Mouse (Mus musculus) hindbrain, embryonic 16.5 days (tissue): ENCODE measurements around the gene Pacsin1. TPM values are rescaled to one million over a fixed set of nuclear protein-coding genes. Genes with fewer than 3 reads are reported as not detected.

ENCODE experiments used
- ATAC-seq: fragments of 200-750 bp; cut with Nextera tagmentation; 2 replicates; pipeline ENCODE4 v1.8.0; 2017; ENCODE audit warnings: moderate TSS enrichment, moderate library complexity
- H3K27ac ChIP-seq: fragments of 300-500 bp; sonication (generic); 2 replicates; pipeline ENCODE4 v1.5.1; 2014; ENCODE audit warnings: low read depth, mild to moderate bottlenecking, control low read depth, low read length, moderate library complexity
- H3K27me3 ChIP-seq: fragments of 300-500 bp; sonication (generic); replicated peaks from 2 replicates; pipeline ENCODE4 v1.6.1; 2014; ENCODE audit warnings: low read length; ENCODE audit not compliant: control insufficient read depth, insufficient read depth
- H3K36me3 ChIP-seq: fragments of 300-500 bp; sonication (generic); 2 replicates; pipeline ENCODE4 v1.6.1; 2014; ENCODE audit warnings: mild to moderate bottlenecking, low read length, moderate library complexity, mixed read lengths; ENCODE audit not compliant: control insufficient read depth, insufficient read depth
- H3K4me1 ChIP-seq: fragments of 300-500 bp; sonication (generic); 2 replicates; pipeline ENCODE4 v1.6.1; 2014; ENCODE audit warnings: low read depth, low read length; ENCODE audit not compliant: control insufficient read depth, insufficient read depth
- H3K4me2 ChIP-seq: fragments of 300-500 bp; sonication (generic); 2 replicates; pipeline ENCODE4 v1.6.1; 2014; ENCODE audit warnings: mild to moderate bottlenecking, low read length, control low read depth, moderate library complexity
- H3K4me3 ChIP-seq: fragments of 300-500 bp; sonication (generic); 2 replicates; pipeline ENCODE4 v1.5.1; 2014; ENCODE audit warnings: mild to moderate bottlenecking, low read length, control low read depth, moderate library complexity
- H3K9ac ChIP-seq: fragments of 300-500 bp; sonication (generic); 2 replicates; pipeline ENCODE4 v1.6.1; 2014; ENCODE audit warnings: low read depth, mild to moderate bottlenecking, control low read depth, low read length, moderate library complexity
- H3K9me3 ChIP-seq: fragments of 300-500 bp; sonication (generic); 2 replicates; pipeline ENCODE4 v1.6.1; 2014; ENCODE audit warnings: mild to moderate bottlenecking, low read length, moderate library complexity; ENCODE audit not compliant: control insufficient read depth
- WGBS: fragments of 180-500 bp; shearing (Covaris S2); extraction: QIAGEN DNeasy Blood & Tissue Kit; methylation state at CpG from one replicate; pipeline ENCODE4 v1.1.7; 2014; 5-methylcytosine and 5-hydroxymethylcytosine counted together
- polyA plus RNA-seq: library from polyadenylated mRNA; unstranded; fragments of >200 nt; fragmentation: Nextera tagmentation; extraction: Ambion mirVana; gene quantifications from 2 replicates; pipeline ENCODE4 v1.2.1, GENCODE M21; 2015

The Pacsin1 gene
- polyA plus RNA-seq, 1 experiment from 2014 or later: 77.9 TPM

DNA sequence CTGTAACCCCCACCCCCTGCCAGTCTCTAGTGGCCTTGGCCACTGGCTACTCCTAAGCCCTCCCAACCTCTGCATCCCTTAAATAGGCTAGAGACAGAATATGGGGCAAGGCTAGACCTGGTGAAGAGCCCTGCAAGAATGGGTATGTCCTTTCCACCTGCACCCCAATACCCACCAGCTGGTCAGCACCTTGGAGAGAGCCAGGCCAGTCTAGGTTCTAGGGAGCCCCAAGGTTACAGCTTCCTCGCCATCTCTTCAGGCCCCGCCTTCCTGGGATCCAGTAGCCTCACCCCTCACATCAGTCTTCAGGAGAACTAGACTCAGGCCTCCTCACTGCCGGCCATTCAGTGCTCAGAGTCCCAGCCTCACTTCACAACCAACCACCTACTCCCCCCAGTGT lies 69.0 kb downstream of the Pacsin1 start:
- H3K27me3 ChIP-seq: no peaks in the 10 kb centered on the region
- ATAC-seq: no peak
- no peaks in the 10 kb centered on the region for H3K36me3 ChIP-seq
- H3K4me2 ChIP-seq: no peak overlapping the region
- no peaks in the 10 kb centered on the region for H3K9me3 ChIP-seq
- no peak overlapping the region for H3K9ac ChIP-seq
- H3K27ac ChIP-seq: no peak overlapping the region
- peaks cover 8% of the 10 kb centered on the region; the same call in 1 of the 2 replicates for H3K4me1 ChIP-seq
- WGBS: 51% methylated on average over 3 of the region's 3 CpGs
- no peak overlapping the region for H3K4me3 ChIP-seq

DNA sequence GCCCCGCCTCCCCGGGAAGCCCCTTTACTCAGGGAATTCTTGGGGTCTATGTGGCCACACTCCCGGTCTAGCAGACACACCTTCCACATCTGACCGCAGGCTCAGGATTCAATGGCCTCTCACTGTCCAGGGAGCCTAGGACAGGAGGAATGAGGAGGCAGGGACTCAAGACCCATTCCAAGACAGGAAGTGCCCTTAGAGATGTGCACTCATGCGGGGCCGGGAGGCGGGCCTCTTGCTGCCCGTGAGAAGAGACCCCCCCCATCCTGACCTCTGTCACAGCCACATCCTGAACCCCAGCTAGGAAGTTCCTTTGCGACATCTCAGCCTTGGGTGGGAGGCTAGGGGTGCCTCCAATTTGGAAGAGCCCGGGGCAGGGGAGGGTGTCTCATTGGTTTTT lies 69.7 kb downstream of the Pacsin1 start:
- H3K9me3 ChIP-seq: no peaks in the 10 kb centered on the region

DNA sequence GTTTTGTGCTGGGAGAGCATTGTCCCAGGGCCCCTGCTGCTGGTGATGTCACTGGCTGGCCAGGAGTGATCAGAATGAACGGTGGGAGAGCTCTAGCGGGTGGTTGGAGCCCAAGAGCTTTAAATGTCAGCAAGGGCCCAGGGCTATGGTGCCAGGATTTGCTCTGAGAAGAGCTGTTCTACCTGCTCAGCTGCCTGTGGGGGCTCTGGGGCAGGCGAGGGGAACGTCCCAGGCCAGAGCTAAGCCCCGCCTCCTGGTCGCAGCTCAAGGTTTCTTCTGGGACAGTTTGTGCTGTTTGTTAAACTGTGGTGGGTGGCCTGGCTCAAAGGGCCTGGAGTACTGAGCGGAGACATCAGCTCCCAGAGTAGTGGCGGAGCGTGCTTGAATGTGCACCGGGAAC lies 70.1 kb downstream of the Pacsin1 start:
- no peaks in the 10 kb centered on the region for H3K36me3 ChIP-seq
- peaks cover 8% of the 10 kb centered on the region; the same call in 1 of the 2 replicates for H3K4me1 ChIP-seq
- 14% methylated on average over 10 of the region's 10 CpGs for WGBS
- H3K27me3 ChIP-seq: no peaks in the 10 kb centered on the region
- H3K4me3 ChIP-seq: no peak overlapping the region
- no peak overlapping the region for H3K4me2 ChIP-seq
- no peaks in the 10 kb centered on the region for H3K9me3 ChIP-seq
- no peak overlapping the region for H3K27ac ChIP-seq
- H3K9ac ChIP-seq: no peak overlapping the region
- no peak for ATAC-seq

More for the DNA sequence above, 69.7 kb downstream of the Pacsin1 start:
- Histone ChIP-seq H3K4me1 (peaks cover 8% of the 10 kb centered on the region; the same call in 1 of the 2 replicates), H3K36me3 (no peaks in the 10 kb centered on the region), H3K27me3 (no peaks in the 10 kb centered on the region), H3K4me3 (no peak overlapping the region), H3K9ac (no peak overlapping the region), H3K27ac (no peak overlapping the region), H3K4me2 (no peak overlapping the region)
- ATAC-seq: no peak
- WGBS: 29% methylated on average over 10 of the region's 10 CpGs

DNA sequence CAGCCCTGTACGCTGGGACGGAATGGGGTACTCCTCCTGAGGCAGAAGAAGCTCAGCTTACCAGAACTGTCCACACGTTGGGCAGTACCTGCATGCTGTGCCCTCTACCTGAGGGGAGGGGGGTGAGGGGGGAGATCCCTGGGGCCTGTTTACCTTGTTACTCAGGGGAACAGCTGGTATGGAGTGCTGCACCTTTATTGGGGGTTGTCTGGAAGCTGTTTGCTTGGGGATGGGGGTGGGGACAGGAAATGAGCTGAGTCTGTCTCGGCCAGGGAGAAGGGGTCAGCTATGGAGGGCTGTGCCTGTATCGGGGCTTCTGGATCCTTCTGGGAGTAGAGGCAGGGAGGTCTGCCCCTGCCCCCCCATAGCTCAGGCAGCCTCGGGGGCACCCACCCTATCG lies 71.2 kb downstream of the Pacsin1 start:
- H3K9me3 ChIP-seq: no peaks in the 10 kb centered on the region
- H3K4me2 ChIP-seq: no peak overlapping the region
- no peak overlapping the region for H3K4me3 ChIP-seq
- H3K27me3 ChIP-seq: no peaks in the 10 kb centered on the region
- 61% methylated on average over 7 of the region's 7 CpGs for WGBS
- peaks cover 8% of the 10 kb centered on the region; the same call in 1 of the 2 replicates for H3K4me1 ChIP-seq
- no peak overlapping the region for H3K27ac ChIP-seq
- ATAC-seq: no peak
- H3K36me3 ChIP-seq: no peaks in the 10 kb centered on the region
- no peak overlapping the region for H3K9ac ChIP-seq

DNA sequence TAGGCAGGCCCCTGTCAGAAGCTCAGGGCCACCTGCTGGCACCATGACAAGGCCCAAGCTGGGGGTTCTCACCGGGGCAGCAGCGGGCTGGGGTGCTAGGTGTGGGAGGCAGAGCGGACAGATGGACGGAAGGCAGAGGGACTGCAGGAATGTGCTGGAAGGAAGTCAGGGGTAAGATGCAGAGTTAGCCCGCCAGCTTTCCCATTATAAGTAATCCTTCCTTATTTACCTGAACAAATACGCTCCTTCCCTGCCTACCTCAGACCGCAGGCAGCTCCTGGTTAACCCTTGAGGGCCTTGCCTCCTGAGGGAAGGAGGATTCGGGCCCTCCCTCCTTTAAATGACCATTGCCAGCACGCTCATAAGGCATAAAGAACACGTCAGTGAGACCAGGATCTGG lies 73.5 kb downstream of the Pacsin1 start, which contains the start of gene Spdef:
Gene Spdef (minus strand): TSS at position 186 of the 400 bp plus-strand sequence.
- Histone ChIP-seq H3K27ac (no peak within 1 kb of the TSS), H3K4me3 (no peak within 1 kb of the TSS), H3K36me3 (no peaks in the 10 kb centered on the region), H3K9ac (no peak within 1 kb of the TSS), H3K4me1 (peaks cover 8% of the 10 kb centered on the region; the same call in 1 of the 2 replicates), H3K9me3 (no peaks in the 10 kb centered on the region), H3K4me2 (no peak within 1 kb of the TSS), H3K27me3 (no peaks in the 10 kb centered on the region)
- 77% methylated on average over 10 of the region's 10 CpGs for WGBS
- ATAC-seq: no peak

DNA sequence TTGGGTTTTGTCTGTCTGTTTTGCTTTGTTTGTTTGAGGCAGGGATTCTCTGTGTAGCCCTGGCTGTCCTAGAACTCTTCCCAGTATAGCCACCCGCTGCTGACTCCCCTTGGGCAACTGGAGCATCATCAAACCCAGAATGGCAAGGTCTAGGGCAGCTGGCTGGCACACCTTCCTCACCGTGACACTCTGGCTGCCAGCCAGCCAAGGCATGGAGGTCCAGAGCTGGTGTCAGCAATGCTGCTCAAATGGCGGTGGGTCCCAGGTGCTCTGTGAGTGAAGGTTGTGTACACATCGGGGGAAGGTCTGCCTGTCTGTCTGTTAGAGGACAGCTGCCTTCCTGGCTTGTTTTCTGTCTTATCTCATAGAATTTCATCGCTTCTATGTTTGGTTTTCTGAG lies 76.8 kb downstream of the Pacsin1 start:
- WGBS: 71% methylated on average over 5 of the region's 5 CpGs
- no peaks in the 10 kb centered on the region for H3K4me1 ChIP-seq
- no peak overlapping the region; the same call in 1 of the 2 replicates for H3K9ac ChIP-seq
- H3K4me2 ChIP-seq: no peak overlapping the region
- no peak overlapping the region for H3K27ac ChIP-seq
- no peaks in the 10 kb centered on the region for H3K27me3 ChIP-seq
- no peaks in the 10 kb centered on the region for H3K9me3 ChIP-seq
- H3K36me3 ChIP-seq: no peaks in the 10 kb centered on the region
- no peak overlapping the region for H3K4me3 ChIP-seq
- no peak for ATAC-seq

DNA sequence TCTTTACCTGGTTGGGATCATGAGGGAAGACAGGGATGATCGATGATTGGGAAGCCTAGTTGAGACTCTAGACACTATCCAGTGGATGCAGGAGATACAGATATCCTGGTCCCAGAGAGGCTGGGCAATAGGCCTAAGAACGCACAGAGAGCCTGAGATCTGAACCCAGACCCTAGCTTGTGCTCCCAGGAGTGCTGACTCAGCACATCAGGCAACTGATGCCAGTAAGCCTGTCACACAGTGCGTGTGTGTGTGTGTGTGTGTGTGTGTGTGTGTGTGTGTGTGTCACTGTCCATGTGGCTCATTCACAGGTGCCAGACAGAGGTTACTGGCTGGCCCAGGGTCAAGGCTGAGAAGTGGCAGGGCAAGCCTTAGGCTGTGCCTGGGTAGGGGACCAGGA lies 77.4 kb downstream of the Pacsin1 start:
- H3K4me2 ChIP-seq: no peak overlapping the region
- H3K9me3 ChIP-seq: no peaks in the 10 kb centered on the region
- H3K36me3 ChIP-seq: no peaks in the 10 kb centered on the region
- no peak for ATAC-seq
- 91% methylated on average over 3 of the region's 3 CpGs for WGBS
- H3K4me3 ChIP-seq: no peak overlapping the region
- H3K27ac ChIP-seq: no peak overlapping the region
- H3K4me1 ChIP-seq: no peaks in the 10 kb centered on the region
- no peak overlapping the region for H3K9ac ChIP-seq
- H3K27me3 ChIP-seq: no peaks in the 10 kb centered on the region

DNA sequence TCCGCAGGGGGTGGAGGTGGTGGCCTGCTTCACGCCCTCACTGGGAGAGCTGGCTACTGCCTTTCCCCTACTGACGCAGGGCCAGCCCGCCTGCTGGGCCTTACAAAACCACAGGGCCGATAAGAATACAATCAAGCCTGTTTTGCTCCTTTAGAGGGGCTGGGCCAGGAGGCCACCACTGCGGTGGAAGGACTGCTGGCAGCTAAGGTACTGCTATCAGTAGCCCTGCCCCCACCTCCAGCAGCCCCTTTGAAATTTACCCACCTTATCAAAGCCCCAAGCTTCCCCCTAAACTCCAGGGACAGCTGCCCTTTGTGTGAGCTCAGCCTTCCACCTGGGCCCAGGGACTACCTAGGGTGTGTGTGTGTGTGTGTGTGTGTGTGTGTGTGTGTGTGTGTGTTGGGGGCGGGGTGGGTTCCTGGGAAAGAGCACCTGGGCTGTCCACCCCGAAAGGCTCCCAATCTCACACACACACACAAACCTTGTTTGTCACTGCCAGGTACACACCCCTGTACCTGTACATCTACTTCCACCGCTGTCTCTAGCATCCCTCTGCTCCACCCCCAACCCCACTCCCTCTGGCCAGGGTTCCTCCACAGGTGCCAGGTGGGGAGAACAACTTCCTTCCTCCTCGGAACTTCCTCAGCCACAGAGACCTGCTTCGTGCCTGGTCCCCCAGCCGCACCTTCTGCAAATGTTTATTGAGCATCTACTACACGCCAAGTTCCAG lies 79.2 kb downstream of the Pacsin1 start:
- no peak for ATAC-seq
- no peak overlapping the region for H3K4me2 ChIP-seq
- WGBS: 22% methylated on average over 13 of the region's 13 CpGs

DNA sequence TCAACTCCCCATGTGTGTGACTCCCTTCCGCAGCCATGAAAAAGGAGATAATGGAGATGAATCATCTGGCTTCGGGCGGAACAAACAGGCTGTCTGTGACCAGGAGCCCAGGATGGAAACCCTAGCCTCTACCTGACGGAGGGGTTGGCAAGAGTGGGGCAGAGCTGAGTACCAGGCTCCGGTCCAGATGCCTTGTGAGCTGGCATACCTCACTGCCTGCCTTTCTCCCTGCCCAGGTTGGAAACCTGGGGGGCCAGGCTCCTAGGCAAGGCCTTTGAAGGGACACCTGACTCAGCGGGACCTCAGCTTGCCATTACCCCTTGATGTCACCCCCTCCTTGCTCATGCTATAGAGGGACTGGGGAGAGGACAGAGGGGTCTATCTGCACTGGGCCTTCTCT lies 85.7 kb downstream of the Pacsin1 start:
- Histone ChIP-seq H3K4me3 (no peak overlapping the region), H3K9me3 (no peaks in the 10 kb centered on the region), H3K4me1 (no peaks in the 10 kb centered on the region), H3K36me3 (no peaks in the 10 kb centered on the region), H3K27ac (no peak overlapping the region), H3K27me3 (no peaks in the 10 kb centered on the region), H3K4me2 (no peak overlapping the region), H3K9ac (no peak overlapping the region)
- WGBS: 90% methylated on average over 6 of the region's 6 CpGs
- ATAC-seq: no peak

More for the DNA sequence above, 79.2 kb downstream of the Pacsin1 start:
- Histone ChIP-seq H3K4me1 (no peaks in the 10 kb centered on the region), H3K36me3 (no peaks in the 10 kb centered on the region), H3K9me3 (no peaks in the 10 kb centered on the region), H3K27ac (no peak overlapping the region), H3K4me3 (no peak overlapping the region), H3K9ac (no peak overlapping the region), H3K27me3 (no peaks in the 10 kb centered on the region)
